Mouse (Mus musculus) neural tube, embryonic 12.5 days (tissue): ENCODE results near the gene Otud4. TPM values are rescaled to one million over a fixed set of nuclear protein-coding genes. Genes with fewer than 3 reads are reported as not detected.
"Not testable (repeated sequence)": the region's sequence is repeated elsewhere in the genome, so short reads cannot be mapped to it uniquely, and the experiment has no call there.

ENCODE experiments used
- ATAC-seq: fragments of 200-750 bp; cut with Nextera tagmentation; 2 replicates; pipeline ENCODE4 v1.8.0; 2017; ENCODE audit warnings: low read depth, mild to moderate bottlenecking, moderate TSS enrichment, moderate library complexity; ENCODE audit not compliant: low FRiP score
- H3K27ac ChIP-seq: fragments of 300-500 bp; sonication (generic); 2 replicates; pipeline ENCODE4 v1.5.1; 2016
- H3K27me3 ChIP-seq: fragments of 300-500 bp; sonication (generic); replicated peaks from 2 replicates; pipeline ENCODE4 v1.6.1; 2016; ENCODE audit warnings: mild to moderate bottlenecking
- H3K36me3 ChIP-seq: fragments of 300-500 bp; sonication (generic); 2 replicates; pipeline ENCODE4 v1.6.1; 2016; ENCODE audit warnings: mild to moderate bottlenecking
- H3K4me1 ChIP-seq: fragments of 300-500 bp; sonication (generic); 2 replicates; pipeline ENCODE4 v1.6.1; 2016
- H3K4me2 ChIP-seq: fragments of 300-500 bp; sonication (generic); replicated peaks from 2 replicates; pipeline ENCODE4 v1.6.1; 2016; ENCODE audit warnings: mild to moderate bottlenecking
- H3K4me3 ChIP-seq: fragments of 300-500 bp; sonication (generic); 2 replicates; pipeline ENCODE4 v1.5.1; 2016
- H3K9ac ChIP-seq: fragments of 300-500 bp; sonication (generic); 2 replicates; pipeline ENCODE4 v1.6.1; 2016; ENCODE audit warnings: mild to moderate bottlenecking
- H3K9me3 ChIP-seq: fragments of 300-500 bp; sonication (generic); 2 replicates; pipeline ENCODE4 v1.6.1; 2016; ENCODE audit warnings: mild to moderate bottlenecking
- WGBS: fragments of 180-500 bp; shearing (Covaris S2); methylation state at CpG from one replicate; pipeline ENCODE4 v1.1.7; 2016; 5-methylcytosine and 5-hydroxymethylcytosine counted together
- polyA plus RNA-seq: library from polyadenylated mRNA; unstranded; fragments of >200 nt; fragmentation: Nextera tagmentation; extraction: Ambion mirVana; gene quantifications from 2 replicates; pipeline ENCODE4 v1.2.1, GENCODE M21; 2016

Gene Otud4
- 18.3 and 18.4 TPM in 2 replicates for polyA plus RNA-seq

GRCm38 (mm10) chr8:79639586-79640451 is at the start of gene Otud4:
Gene Otud4, plus strand, starts transcription at chr8:79639618.
- peak; percentile 73 for ATAC-seq
- H3K4me3 ChIP-seq: peak within 1 kb of the TSS; percentile 90
- H3K27ac ChIP-seq: peak within 1 kb of the TSS; percentile 90
- peak within 1 kb of the TSS; percentile 89 for H3K9ac ChIP-seq
- WGBS: under 1% methylated on average over 99 of the region's 103 CpGs
- H3K9me3 ChIP-seq: no peaks in the 10 kb centered on the region
- H3K36me3 ChIP-seq: peaks cover 11% of the 10 kb centered on the region; the same call in 1 of the 2 replicates
- peak within 1 kb of the TSS; percentile 64 for H3K4me2 ChIP-seq
- peaks cover 22% of the 10 kb centered on the region for H3K4me1 ChIP-seq
- no peaks in the 10 kb centered on the region for H3K27me3 ChIP-seq

DNA sequence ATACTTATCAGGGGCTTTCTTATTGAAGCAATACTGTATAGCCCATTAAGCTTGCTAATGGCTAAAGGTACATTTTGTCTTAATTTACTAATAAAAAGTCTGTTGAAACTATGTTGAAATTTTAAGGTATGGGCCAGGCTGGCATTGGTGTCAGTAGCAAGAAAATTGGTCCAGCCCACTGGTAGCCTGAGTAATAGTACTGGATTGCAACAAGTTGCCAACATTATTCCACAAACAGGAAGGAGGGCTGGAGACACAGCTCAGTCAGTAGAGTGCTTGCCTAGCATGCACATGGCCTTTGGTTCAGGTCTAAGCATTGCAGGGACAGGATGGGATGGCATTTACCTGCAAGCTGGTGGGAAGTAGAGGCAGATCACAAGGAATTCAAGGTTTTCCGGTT is 38.5 kb upstream of the Otud4 start:
- H3K27ac ChIP-seq: no peak overlapping the region
- WGBS: 86% methylated on average over 1 of the region's 1 CpGs
- no peaks in the 10 kb centered on the region for H3K36me3 ChIP-seq
- H3K4me1 ChIP-seq: no peaks in the 10 kb centered on the region
- H3K9ac ChIP-seq: no peak overlapping the region
- H3K4me2 ChIP-seq: no peak overlapping the region
- no peak for ATAC-seq
- no peaks in the 10 kb centered on the region for H3K27me3 ChIP-seq
- no peaks in the 10 kb centered on the region for H3K9me3 ChIP-seq
- H3K4me3 ChIP-seq: no peak overlapping the region

GRCm38 (mm10) chr8:79603204-79603603 is 36.2 kb upstream of the Otud4 start:
- H3K27ac ChIP-seq, H3K27me3 ChIP-seq, H3K4me1 ChIP-seq, H3K9ac ChIP-seq, H3K4me2 ChIP-seq, H3K4me3 ChIP-seq, H3K9me3 ChIP-seq, H3K36me3 ChIP-seq, ATAC-seq: not testable (repeated sequence)
- 41% methylated on average over 2 of the region's 2 CpGs for WGBS

- Histone ChIP-seq H3K9me3 (no peaks in the 10 kb centered on the region), H3K27me3 (no peaks in the 10 kb centered on the region)
- no peak for ATAC-seq
These were observed 33.2 kb upstream of the Otud4 start for GRCm38 (mm10) chr8:79606225-79606624.

DNA sequence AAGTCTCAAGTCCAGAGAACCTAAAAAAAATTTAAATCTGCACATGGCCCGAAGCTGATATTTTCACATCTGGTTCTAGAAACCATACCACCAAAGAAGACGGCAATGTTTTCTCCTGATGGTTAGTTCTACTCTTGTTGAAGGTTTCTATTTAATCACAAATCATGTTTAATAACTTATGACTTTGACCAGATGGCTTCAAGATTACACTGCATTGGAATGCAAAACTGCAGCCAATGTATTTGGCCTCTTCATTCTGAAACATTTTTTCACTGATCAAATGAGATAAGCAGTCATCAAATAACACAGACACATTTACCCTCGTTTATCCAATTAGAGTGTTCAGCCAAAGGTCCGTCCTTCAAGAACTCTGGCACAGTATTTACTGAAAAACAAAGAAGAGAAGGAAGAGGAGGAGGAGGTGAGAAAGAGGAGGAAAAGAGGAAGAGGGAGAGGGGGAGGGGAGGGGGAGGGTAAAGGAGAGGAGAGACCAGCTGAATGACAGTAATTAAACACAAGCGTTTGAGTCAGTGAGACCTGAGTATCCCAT is 32.6 kb upstream of the Otud4 start:
- H3K27me3 ChIP-seq: no peaks in the 10 kb centered on the region
- no peak overlapping the region for H3K9ac ChIP-seq
- no peaks in the 10 kb centered on the region for H3K9me3 ChIP-seq
- H3K4me2 ChIP-seq: no peak overlapping the region
- WGBS: 88% methylated on average over 5 of the region's 5 CpGs
- ATAC-seq: no peak
- no peaks in the 10 kb centered on the region for H3K36me3 ChIP-seq
- H3K4me3 ChIP-seq: no peak overlapping the region
- no peak overlapping the region for H3K27ac ChIP-seq
- no peaks in the 10 kb centered on the region for H3K4me1 ChIP-seq

More at GRCm38 (mm10) chr8:79606225-79606624, 33.2 kb upstream of the Otud4 start:
- Histone ChIP-seq H3K4me2 (no peak overlapping the region), H3K4me3 (no peak overlapping the region), H3K4me1 (no peaks in the 10 kb centered on the region), H3K27ac (no peak overlapping the region), H3K9ac (no peak overlapping the region), H3K36me3 (no peaks in the 10 kb centered on the region)

DNA sequence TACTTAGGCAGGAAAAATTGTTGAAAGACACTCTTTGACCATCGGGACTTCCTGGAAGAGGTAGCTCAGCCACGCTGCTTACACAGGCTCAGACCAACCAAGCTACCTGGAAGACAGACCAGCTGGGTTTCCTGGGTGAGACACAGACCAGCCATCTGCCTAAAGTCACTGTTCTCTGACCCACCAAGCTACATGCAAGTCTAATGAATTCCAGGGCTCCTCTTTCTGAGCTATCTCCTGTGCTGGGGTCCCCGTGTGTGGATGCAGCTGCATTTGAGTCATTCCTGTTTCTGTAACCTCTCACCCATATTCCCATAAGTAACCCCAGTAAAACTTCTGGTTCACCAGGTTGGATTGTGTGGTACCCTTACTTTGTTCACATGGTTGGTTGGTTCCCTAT is 30.7 kb upstream of the Otud4 start:
- Histone ChIP-seq H3K27ac (no peak overlapping the region), H3K9me3 (no peaks in the 10 kb centered on the region), H3K4me2 (no peak overlapping the region), H3K4me3 (no peak overlapping the region), H3K27me3 (no peaks in the 10 kb centered on the region), H3K36me3 (no peaks in the 10 kb centered on the region), H3K4me1 (no peaks in the 10 kb centered on the region; the same call in 1 of the 2 replicates), H3K9ac (no peak overlapping the region)
- WGBS: 69% methylated on average over 3 of the region's 3 CpGs
- ATAC-seq: no peak

DNA sequence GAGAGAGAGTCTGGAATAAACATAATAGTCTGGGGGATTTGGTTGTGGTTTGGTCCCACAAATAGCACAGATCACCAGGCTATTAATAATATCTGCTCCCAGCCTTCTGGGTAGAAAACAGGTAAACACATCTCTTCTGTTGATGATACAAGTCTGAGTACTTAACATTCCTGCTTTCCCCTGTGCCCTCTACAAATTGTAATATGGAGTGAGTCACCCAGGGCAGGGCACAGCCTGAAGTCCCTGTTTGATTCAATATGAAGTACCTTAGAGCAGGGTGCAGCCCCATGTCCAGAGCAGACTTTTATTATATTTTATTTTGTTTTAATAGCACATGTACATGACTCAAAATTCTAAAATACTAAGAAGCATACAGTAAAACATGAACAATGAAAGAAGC is 29.1 kb upstream of the Otud4 start:
- H3K9ac ChIP-seq: no peak overlapping the region
- no peaks in the 10 kb centered on the region; the same call in 1 of the 2 replicates for H3K4me1 ChIP-seq
- ATAC-seq: no peak
- H3K27me3 ChIP-seq: no peaks in the 10 kb centered on the region
- no peaks in the 10 kb centered on the region for H3K36me3 ChIP-seq
- H3K27ac ChIP-seq: no peak overlapping the region
- no peak overlapping the region for H3K4me2 ChIP-seq
- no peak overlapping the region for H3K4me3 ChIP-seq
- H3K9me3 ChIP-seq: no peaks in the 10 kb centered on the region

GRCm38 (mm10) chr8:79612298-79612697 is 27.1 kb upstream of the Otud4 start:
- Histone ChIP-seq H3K4me3 (no peak overlapping the region), H3K4me2 (no peak overlapping the region), H3K27me3 (no peaks in the 10 kb centered on the region), H3K36me3 (no peaks in the 10 kb centered on the region), H3K4me1 (no peaks in the 10 kb centered on the region; the same call in 1 of the 2 replicates), H3K9ac (no peak overlapping the region), H3K9me3 (no peaks in the 10 kb centered on the region), H3K27ac (no peak overlapping the region)
- 65% methylated on average over 6 of the region's 6 CpGs for whole genome bisulfite sequencing
- ATAC-seq: no peak

GRCm38 (mm10) chr8:79612965-79613364 is 26.5 kb upstream of the Otud4 start:
- Histone ChIP-seq H3K27ac (no peak overlapping the region), H3K9ac (no peak overlapping the region)
- 47% methylated on average over 5 of the region's 5 CpGs for WGBS

DNA sequence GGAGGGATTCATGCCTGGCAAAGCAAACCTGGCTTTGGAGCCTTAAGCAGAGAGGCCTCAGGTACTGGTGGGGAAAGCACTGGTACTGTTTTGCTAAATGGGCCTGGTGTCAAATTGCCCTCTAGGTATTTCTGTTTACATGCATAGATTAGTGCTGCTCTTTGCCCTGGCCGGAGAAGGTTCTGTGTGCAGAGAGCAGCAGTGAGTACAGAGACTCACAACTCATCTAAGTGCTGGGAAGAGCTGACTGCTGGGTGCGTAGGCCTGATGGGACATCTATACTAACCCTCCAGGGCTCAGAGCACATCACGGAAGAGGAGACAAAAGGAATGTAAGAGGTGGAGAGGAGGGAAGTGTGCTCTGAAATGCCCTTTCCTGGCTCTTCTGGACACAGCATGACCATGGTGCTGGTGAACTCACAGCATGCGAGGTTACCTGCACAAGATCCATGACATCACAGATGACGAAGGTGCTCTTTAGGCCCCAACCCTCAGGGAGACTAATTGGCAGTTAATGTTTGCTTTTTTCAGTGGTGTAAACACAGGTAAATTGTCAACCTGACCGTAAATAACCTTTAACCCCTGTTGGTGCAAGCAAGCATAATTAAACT is 23.6 kb upstream of the Otud4 start:
- Histone ChIP-seq H3K4me2 (no peak overlapping the region), H3K9me3 (no peaks in the 10 kb centered on the region), H3K4me3 (no peak overlapping the region), H3K27ac (no peak overlapping the region), H3K4me1 (peaks cover 9% of the 10 kb centered on the region), H3K9ac (no peak overlapping the region), H3K36me3 (no peaks in the 10 kb centered on the region), H3K27me3 (no peaks in the 10 kb centered on the region)
- ATAC-seq: no peak
- WGBS: 73% methylated on average over 6 of the region's 6 CpGs

More at GRCm38 (mm10) chr8:79612965-79613364, 26.5 kb upstream of the Otud4 start:
- ATAC-seq: no peak
- Histone ChIP-seq H3K9me3 (no peaks in the 10 kb centered on the region), H3K27me3 (no peaks in the 10 kb centered on the region), H3K4me3 (no peak overlapping the region), H3K36me3 (no peaks in the 10 kb centered on the region), H3K4me2 (no peak overlapping the region), H3K4me1 (no peaks in the 10 kb centered on the region; the same call in 1 of the 2 replicates)

- Histone ChIP-seq H3K27ac (no peak overlapping the region), H3K4me1 (peaks cover 12% of the 10 kb centered on the region; the same call in 1 of the 2 replicates), H3K36me3 (no peaks in the 10 kb centered on the region), H3K9me3 (no peaks in the 10 kb centered on the region), H3K9ac (no peak overlapping the region), H3K4me3 (no peak overlapping the region), H3K4me2 (no peak overlapping the region), H3K27me3 (no peaks in the 10 kb centered on the region)
- WGBS: 55% methylated on average over 5 of the region's 5 CpGs
- no peak for ATAC-seq
These were observed 20.5 kb upstream of the Otud4 start for GRCm38 (mm10) chr8:79618906-79619305.

- WGBS: 93% methylated on average over 2 of the region's 2 CpGs
- Histone ChIP-seq H3K9me3 (no peaks in the 10 kb centered on the region), H3K27ac (no peak overlapping the region), H3K4me2 (no peak overlapping the region), H3K27me3 (no peaks in the 10 kb centered on the region), H3K4me1 (peaks cover 12% of the 10 kb centered on the region; the same call in 1 of the 2 replicates), H3K4me3 (no peak overlapping the region), H3K36me3 (no peaks in the 10 kb centered on the region), H3K9ac (no peak overlapping the region)
- ATAC-seq: no peak
These were observed 20.1 kb upstream of the Otud4 start for GRCm38 (mm10) chr8:79619353-79619752.
